Mouse (Mus musculus) urinary bladder, postnatal 10 days (tissue): Measurements from ENCODE around the gene Rrp1.
A peak's percentile ranks its signal among the peaks of the same experiment; 100 is the strongest.

ENCODE experiments used
- DNase-seq: peaks from one replicate; pipeline ENCODE4 v3.0.0; 2022; ENCODE audit warnings: low spot score

Gene Rrp1

DNA sequence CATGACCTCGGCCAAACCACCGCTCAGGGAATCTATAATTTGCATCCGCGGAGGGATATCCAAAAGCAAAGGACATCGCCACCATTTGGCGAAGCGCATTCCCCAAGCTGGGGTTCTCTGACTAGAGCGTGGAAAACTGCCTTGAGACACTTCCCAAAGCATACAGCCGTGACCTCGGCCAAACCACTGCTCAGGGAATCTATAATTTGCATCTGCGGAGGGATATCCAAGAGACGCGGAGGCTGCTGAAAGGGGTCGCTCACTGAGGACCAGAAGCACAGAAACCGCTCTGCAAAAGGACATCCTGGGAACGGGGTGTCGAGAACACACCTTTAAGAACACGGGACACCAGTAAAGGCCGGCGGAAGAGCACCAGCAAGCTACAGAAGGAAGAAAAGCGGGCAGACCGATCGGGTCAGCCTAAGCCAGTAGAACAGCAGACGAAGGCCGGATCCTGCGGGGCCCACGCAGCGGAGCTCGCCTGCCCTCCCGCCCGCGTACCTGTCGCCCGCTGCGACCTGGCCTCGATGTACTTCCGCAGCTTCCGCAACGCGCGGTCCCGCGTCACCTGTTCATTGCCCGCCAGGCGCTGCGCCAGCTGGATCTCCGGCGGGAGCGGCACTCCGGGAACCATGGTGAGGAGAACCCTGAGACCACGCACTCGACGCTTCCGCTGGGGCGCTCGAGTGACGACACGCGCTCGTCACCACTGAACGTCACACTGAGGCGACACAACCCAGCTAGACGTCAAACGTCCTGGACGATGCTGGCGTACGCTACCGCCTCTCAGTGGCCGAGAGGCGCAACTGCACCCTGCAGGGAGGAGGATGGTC, at the start of gene Rrp1:
TSS of gene Rrp1 (minus strand) at position 725 of the 833 bp plus-strand sequence.
- peak; percentile 86 for DNase-seq

DNA sequence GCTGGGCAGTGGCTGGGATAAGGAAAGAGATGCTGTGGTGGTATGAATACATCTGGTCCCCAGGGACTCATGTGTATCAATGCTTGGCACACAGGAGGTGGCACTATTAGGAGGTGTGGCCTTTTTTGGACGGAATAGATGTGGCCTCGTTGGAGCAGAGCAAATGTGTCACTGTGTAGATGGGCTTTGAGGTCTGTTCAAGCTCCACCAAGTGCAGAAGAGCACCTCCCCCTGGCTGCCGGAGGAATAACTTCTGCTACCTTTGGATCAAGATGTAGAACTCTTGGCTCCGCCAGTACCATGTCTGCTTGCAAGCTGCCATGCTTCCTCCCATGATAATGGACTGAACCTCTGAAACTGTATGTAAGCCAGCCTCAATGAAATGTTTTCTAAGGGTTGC, 48.9 kb upstream of the Rrp1 start:
- no peak for DNase-seq

DNA sequence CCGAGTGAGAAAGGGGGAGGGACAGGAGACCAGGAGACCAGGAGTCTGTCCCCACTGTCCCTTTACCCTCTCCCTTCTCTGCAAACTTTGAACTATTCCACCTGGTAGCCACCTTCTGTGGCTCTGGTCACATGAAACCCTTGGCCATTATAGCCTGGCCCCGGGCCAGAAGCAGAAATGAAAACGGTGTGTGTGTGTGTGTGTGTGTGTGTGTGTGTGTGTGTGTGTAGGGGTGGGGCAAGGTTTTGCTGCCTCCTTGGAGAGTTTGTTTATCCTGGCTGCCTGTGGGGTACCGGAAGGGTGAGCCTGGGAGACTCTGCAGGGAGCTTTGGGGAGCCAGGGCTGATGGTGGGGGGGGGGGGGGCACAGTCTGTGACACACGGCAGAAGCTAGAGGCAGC, 47.6 kb upstream of the Rrp1 start:
- DNase-seq: no peak

DNA sequence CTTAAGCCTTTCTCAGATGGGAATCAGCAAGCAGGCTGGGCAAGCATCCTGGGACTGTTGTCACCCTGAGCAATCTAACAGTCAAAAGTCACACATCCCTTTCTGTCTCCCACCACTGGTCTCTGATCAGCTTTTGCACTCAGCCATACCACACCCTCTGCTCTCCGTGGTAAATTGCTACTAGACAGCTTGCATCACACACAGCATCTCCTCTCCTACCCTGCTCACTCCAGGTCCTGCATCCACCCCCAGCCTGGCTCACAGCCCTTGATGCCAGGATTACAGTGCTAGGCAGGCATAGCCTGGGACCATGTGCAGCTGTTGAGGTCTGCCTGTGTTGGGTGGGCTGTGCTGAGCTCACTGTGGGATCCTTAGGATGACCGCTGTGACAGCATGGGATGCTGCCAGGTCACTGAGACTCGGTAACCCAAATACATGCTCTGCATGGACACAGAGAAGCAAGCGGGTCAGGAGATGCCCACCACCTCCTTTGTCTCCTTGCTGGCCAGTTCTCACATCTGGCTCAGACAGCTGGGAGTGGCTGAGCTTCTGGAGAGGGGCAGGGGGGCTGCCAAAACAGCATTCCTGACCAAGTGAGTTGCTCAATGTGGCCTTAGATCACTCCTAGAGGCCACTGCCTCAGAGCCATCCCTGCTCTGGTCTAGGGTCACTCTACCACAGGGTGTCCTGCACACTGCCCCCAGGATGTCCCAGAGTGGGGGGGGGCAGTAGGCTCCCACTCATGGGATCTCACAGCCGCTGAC, 45.7 kb upstream of the Rrp1 start:
- no peak for DNase-seq

DNA sequence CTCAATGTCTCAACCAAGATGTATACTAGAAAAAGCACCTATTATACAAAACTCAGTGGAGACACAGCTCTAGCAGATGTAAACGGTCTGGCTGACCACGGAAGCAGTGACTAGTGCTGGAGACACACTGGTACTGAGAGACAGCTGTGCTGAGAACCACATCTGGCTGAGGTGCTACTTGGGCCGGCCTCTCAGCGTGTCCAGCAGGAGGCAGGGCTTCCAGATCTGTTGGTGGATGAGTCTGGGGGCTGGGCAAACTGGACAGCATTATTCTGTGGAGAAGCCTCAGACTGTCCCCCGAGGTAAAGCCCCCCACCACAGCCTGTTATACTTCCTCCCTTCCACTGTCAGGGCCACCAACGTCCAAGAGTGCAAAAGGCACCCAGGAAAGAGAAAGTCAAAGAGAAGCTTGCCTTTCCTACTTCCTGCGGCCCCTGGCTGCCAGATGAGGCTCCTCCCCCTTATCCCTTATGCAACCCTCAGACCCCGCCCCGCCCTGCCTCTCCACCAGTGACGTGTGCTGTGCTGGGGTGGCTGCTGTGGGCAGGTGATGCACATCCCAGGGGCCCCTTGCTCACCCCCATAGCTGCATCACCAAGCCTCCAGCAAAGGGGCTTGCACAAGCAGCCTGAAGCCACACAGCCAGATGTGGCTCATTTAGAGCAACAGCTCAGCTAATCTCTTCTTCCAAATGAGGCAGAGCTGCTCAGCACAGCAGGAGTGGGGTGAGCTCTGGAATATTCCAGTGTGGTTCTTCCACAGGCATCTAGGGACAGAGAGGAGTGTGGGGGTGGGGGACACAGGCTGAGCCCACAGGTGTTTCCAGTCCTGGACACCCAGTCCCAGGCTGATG, 44.9 kb upstream of the Rrp1 start:
- DNase-seq: no peak

DNA sequence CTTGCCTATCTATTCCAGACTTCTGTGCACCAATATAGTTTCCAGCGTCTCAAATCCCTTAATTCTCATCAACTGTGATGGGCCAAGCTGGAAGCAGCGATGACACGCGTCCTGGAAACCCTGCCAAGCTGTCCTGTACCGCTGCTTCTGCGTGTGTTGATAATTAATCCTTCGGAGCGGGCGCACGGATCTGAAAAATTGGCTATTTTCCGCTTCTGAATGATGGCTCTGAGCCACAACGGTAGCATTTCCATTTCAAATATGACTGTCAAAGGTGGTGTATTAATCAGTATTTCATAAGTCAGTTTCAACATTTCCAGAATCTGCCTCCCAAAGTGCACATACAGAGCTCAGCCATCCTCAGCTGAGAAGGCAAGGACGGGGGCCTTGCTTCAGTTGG, 43.9 kb upstream of the Rrp1 start:
- DNase-seq: no peak

DNA sequence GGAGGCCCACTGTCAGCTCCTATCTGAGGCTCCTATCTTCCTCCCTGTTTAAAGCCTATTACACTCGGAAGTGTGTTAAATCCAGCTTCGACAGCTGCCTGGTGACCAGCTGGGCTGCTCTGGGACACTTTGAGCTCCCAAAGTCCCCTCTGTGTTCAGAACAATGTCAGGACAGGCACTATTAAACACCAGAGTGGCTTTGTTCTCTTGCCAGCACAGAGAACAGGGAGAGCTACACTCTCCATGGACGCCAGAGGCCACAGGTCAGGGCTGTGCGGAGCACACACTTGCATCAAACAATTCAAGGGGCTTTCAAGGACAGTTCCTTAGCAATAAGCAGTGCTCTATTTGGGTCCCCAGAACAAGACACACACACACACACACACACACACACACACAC, 39.8 kb upstream of the Rrp1 start:
- DNase-seq: no peak

DNA sequence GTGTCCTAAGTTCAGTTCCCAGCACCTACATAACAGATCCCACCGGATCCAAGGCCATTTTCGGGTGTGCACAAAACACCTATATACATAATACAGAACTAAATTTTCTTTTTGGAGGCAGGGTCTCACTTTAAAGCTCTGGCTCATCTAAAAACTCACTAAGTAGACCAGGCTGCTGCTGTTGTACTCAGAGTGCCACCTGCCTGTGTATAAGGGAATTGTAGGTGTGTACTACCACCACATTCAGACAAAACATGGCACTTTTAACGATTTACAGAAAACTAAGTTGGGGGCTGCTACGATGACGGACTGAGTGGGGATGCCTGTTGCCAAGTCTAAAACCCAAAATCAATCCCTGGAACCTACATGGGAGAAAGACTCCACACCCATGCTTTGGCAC, 37.9 kb upstream of the Rrp1 start:
- DNase-seq: no peak

DNA sequence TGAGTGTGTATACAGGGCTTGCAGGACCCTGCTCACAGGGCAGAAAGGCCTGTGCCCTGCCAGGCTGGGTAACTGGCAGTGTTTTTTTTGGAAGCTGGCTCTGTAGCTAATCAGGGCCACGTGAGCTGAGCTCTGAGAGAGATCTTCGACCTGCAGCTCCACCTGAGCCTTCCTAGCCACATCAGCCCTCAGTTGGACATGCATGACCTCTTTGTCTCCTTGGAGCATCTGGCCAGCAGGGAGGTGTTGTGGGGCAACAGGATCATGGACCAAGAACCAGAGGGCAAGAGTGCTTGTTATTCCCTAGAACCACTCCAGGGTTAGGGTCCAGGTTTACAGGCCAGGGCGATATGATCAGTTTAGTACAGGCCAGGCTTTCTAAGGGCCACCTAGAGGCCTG, 34.6 kb upstream of the Rrp1 start:
- no peak for DNase-seq

DNA sequence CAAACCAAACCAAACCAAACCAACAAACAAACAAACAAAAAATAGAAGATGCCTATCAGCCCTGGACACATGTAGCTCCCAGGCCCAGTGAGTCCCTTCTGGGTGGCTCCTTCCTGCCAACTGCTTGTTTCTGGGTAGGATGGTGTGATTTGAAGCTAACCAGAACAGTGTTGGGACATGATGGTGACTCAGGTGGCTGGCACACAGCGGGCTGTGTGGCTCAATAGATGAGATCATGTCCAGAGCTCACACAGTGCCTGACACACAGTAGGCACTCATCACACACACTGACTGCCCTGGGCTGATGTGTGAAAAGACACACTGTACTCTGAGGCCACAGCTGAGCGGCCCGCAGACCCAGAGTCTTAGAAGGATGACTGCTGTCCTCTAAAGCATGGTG, 33.4 kb upstream of the Rrp1 start:
- no peak for DNase-seq

DNA sequence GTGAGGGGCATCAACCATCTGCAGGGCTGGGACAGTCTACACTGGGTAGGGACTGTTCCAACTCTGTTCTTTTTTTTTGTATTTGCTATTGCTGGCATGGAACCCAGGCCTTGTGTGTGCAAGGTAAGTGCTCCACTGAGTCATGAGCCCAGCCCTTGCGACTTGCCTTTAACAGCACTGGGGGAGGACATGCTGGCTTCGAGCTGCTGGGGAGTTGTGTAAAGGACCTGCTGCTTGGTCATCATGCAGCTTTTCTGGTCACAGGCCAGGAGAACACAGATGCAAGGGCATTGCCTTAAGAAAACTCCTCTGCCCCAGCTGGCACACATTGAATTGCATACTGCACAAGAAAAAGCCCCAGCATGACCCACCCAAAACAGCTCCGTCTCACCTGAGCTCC, 29.4 kb upstream of the Rrp1 start:
- DNase-seq: no peak

DNA sequence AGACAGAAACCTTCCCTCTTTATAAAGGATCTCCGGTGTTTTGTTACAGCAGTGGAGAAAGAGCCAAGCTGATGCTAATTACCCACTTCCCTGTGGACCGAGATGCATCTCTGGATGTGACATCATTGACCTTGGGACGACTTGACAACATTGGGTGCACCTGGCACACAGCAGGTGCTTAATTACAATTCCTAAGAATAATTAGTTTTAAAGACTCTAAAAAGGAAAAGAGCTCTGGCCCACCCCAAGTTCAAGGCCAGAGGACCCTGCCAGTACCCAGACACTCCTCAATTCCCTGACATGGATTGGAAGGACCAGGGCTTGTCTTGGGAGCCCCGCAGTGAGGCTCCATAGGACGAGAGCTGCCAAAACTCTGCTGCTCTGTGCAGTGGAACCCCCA, 28.8 kb upstream of the Rrp1 start:
- DNase-seq: no peak

DNA sequence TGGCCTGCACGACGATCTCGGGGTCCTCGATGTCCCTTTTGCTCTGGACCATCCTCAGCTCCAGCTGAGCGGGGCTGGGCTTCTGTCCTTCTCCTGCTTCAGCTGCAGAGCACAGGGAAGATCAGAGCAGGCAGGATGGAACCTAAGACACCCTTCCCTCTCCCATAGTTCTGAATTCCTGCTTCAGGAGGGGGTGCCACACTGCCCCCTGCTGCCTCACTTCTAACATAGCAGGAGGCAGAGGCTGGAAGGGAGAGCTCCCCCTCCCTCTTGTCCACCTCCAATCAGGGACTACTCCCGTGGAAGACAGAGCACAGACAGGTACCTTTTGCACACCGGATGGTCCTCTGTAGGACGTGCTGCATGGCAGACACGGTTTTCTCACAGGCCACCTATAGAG, 28.0 kb upstream of the Rrp1 start:
- no peak for DNase-seq

DNA sequence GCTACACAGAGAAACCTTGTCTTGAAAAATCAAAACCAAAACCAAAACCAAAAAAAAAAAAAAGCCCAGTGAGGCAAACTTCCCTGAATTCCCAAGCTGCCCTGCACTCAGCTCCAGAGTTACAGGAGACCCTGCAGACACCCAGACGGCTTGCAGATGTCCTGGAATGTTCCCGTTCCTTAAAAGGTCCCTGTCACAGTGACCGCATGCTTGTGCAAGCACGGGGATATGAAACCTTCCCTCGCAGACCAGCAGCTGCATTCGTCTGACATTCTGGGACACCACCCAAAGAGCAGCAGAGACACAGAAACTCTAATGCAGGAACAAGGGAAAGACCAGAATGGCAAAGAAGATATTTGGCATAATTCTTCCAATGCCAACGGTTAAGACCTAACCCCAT, 27.1 kb upstream of the Rrp1 start:
- no peak for DNase-seq

DNA sequence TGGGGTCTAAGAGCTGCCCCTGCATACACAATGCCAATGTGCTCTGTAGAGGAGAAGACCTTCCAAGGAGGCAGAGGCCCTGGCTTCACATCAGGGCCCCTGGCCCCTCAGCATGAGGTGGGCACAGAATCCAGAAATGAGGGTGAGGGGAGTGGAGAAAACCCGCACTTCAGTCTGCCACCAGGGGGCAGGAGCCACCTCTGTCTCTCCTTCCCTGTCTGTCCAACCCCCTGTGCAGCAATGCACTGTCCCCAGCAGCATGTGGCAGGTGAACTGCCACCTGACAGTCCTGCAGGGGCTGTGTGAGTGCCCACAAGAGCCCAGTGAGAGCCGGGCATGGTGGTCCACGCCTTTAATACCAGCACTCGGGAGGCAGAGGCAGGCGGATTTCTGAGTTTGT, 26.7 kb upstream of the Rrp1 start:
- DNase-seq: no peak

DNA sequence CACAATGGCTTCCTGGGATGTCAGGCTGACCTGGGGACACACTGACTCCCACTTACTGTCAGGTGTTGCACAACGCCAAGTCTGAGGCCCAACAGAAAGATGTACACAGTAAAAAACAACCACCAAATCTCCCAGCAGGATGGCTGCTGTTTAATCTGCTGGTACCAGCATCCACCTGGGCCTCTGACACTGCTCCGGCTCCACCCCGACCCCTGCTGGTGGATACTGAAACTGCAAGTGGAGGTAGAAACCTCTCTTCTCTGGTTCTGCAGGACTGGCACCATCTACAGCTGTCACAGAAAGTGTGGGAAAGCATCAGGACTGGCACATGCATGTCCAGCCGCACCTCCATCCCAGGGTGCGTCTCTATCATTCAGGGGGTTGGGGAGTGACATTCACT, 25.3 kb upstream of the Rrp1 start:
- peak; percentile 43 for DNase-seq

DNA sequence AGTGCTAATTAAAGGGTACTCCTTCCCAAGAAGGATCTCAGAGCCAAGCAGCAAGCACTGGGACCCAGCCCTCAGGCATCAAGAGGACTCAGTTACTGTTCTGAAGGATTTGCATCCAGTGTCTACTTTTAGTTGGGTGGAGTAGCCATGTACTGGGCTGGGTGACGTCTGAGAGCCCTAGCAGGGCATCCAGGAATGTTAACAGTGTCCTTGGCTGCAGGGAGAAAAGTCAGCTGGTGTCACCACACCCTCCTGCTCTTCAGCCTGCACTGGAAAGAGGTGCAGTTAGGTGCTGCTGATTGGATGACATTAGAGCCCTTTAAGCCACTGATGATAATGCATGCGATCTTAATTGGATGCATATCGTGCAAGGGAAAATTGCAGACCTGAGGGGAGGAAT, 20.0 kb upstream of the Rrp1 start:
- DNase-seq: no peak

DNA sequence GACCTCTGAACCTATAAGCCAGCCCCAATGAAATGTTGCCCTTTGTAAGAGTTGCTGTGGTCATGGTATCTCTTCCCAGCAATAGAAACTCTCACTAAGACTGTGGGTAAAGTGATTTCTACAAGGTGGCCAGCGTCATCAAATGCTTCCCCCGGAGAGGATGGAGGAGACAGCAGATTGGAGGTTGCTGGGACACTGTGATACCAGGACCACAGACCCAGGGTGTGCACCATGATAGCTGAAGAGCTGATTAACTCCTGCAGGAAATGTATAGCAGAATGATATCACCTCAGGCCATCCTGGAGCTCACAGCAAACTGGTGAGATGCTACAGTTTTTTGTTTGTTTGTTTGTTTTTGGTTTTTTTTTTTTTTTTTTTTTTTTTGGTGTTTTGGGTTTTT, 16.9 kb upstream of the Rrp1 start:
- DNase-seq: no peak

DNA sequence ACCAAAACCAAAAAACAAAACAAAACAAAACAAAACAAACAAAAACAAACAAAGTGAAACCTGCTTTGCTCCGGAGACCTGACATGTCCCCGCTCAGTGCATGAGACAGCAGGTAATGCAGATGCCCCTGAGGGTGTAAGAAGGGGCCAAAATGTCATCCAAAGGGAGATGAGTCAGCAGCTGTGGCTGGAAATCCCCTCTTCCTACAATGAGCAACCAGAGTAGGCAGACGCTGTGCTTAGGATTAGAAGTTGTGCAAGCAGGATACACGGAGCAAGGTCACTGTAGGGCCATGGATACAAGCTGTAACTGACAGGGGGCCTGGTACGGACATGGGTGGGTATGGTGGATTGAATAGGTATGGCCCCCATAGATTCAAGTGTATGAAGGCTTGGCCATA, 16.3 kb upstream of the Rrp1 start:
- no peak for DNase-seq

DNA sequence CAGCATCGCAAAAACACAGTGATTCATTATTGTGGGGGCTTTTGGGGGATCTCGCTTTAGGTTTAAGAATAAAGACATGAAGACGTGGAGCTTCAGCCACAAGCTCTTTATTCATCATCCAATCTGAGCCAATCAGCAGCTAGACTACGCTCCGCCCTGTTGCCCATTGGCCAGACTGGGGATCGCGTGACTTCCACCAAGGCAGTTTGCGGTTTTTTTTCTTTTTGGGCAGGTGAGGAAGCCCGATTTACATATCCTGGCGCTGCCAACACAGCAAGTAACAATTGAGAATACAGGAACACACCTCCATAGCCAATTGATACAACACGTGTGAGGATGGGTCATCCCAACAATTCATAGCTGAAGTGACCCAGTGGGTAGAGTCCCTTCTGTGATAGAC, 15.2 kb upstream of the Rrp1 start:
- DNase-seq: no peak

DNA sequence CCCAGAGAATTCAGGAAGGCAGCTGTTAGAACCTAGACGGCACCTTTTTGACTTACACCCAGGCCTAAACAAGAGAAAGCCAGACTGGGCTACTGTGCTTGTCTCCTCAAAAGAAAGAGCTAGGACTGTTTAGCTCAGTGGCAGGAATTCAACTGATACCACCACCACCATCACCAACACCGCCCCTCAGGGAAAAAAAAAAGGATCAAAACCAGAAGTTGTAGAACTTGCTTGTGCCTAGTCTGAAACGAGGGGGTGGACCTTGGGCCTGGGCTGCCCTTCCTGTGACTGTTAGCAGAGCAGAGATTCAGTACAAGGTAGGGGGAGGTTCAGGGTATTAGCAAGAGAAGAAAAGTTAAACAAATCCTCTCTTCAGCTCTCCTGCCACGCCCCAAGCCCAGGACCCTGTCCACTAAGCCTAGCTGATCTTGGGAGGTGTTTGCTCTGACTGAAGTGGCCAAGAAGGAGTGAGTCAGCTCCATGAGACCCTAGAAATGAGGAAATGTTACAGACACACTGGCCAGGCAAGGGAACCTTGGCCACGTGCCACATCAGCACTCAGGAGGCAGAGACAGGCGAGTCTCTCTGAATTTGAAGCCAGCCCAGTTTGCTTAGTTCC, 13.4 kb upstream of the Rrp1 start:
- DNase-seq: no peak
